Mouse (Mus musculus): Measurements from ENCODE around the gene Atp1a3.

GRCm38 (mm10) chr7:24944257-24944950 is 61.4 kb downstream of the Atp1a3 start, which contains the start of gene Gm4881:
- TF ChIP-seq POLR2A (IDR thresholded peaks at IDR 0.05; ENCODE audit: borderline replicate concordance, control insufficient read depth, low read depth, low read length) (no peak), CTCF (IDR thresholded peaks at IDR 0.05; ENCODE audit: control insufficient read depth, insufficient read depth, low read length) (no peak)

Data from bone marrow, adult 2 months (tissue).